Mouse (Mus musculus) cerebellum, postnatal 25 days (tissue): Measurements from ENCODE around the gene Prps1l1.
A peak's percentile ranks its signal among the peaks of the same experiment; 100 is the strongest.

Experiments used
- DNase-seq, 2 experiments: peaks; one replicate each; pipeline ENCODE4 v3.0.0; 2021; ENCODE audit warnings: mixed read lengths in 2 of 2

Gene Prps1l1

GRCm38 (mm10) chr12:34984461-34984860 is at the start of gene Prps1l1:
Gene Prps1l1 (plus strand): TSS chr12:34984761.
- DNase-seq, result no peak

GRCm38 (mm10) chr12:34937918-34938317 is 46.6 kb upstream of the Prps1l1 start:
- peak in 1 of 2 experiments; percentile 23 for DNase-seq

- DNase-seq, result no peak
Observed at GRCm38 (mm10) chr12:34949066-34949706, 35.4 kb upstream of the Prps1l1 start.

- DNase-seq, result no peak
Observed at GRCm38 (mm10) chr12:34975991-34976390, 8.6 kb upstream of the Prps1l1 start.

GRCm38 (mm10) chr12:34985865-34986264 is 1.3 kb downstream of the Prps1l1 start:
- no peak for DNase-seq

GRCm38 (mm10) chr12:34989537-34990200 is 5.1 kb downstream of the Prps1l1 start:
- DNase-seq, result no peak

- no peak for DNase-seq
Observed at GRCm38 (mm10) chr12:34990387-34990786, 5.8 kb downstream of the Prps1l1 start.

GRCm38 (mm10) chr12:34991900-34992299 is 7.3 kb downstream of the Prps1l1 start:
- no peak for DNase-seq

- DNase-seq, result no peak
Observed at GRCm38 (mm10) chr12:34997597-34998182, 13.1 kb downstream of the Prps1l1 start.

- DNase-seq, result no peak
Observed at GRCm38 (mm10) chr12:34998778-34999467, 14.4 kb downstream of the Prps1l1 start.

GRCm38 (mm10) chr12:35000323-35000722 is 15.8 kb downstream of the Prps1l1 start:
- DNase-seq, result no peak

GRCm38 (mm10) chr12:35005748-35006147 is 21.2 kb downstream of the Prps1l1 start:
- no peak for DNase-seq

- DNase-seq, result no peak
Observed at GRCm38 (mm10) chr12:35007851-35008250, 23.3 kb downstream of the Prps1l1 start.

GRCm38 (mm10) chr12:35008340-35009137 is 24.0 kb downstream of the Prps1l1 start:
- no peak for DNase-seq

GRCm38 (mm10) chr12:35011462-35011861 is 26.9 kb downstream of the Prps1l1 start:
- DNase-seq, result no peak

- DNase-seq, result no peak
Observed at GRCm38 (mm10) chr12:35013950-35014349, 29.4 kb downstream of the Prps1l1 start.

GRCm38 (mm10) chr12:35016056-35016455 is 31.5 kb downstream of the Prps1l1 start:
- DNase-seq, result peak in 1 of 2 experiments; percentile 6

GRCm38 (mm10) chr12:35016481-35017250 is 32.1 kb downstream of the Prps1l1 start:
- no peak for DNase-seq

GRCm38 (mm10) chr12:35018679-35019237 is 34.2 kb downstream of the Prps1l1 start:
- DNase-seq, result no peak

- DNase-seq, result no peak
Observed at GRCm38 (mm10) chr12:35021285-35021684, 36.7 kb downstream of the Prps1l1 start.

- peak in 1 of 2 experiments; percentile 8 for DNase-seq
Observed at GRCm38 (mm10) chr12:35022066-35022465, 37.5 kb downstream of the Prps1l1 start.
